Mouse (Mus musculus): Measurements from ENCODE around the gene Dab2ip.
A peak's percentile ranks its signal among the peaks of the same experiment; 100 is the strongest.

Gene Dab2ip

GRCm38 (mm10) chr2:35747371-35748035 is 189.4 kb downstream of the Dab2ip start:
- DNase-seq (ENCODE audit: low spot score in 2 of 2) = no peak

GRCm38 (mm10) chr2:35750533-35751141 is 192.6 kb downstream of the Dab2ip start:
- DNase-seq (ENCODE audit: low spot score in 2 of 2) = no peak

GRCm38 (mm10) chr2:35751781-35752505 is 193.9 kb downstream of the Dab2ip start:
- no peak for DNase-seq (ENCODE audit: low spot score in 2 of 2)

GRCm38 (mm10) chr2:35756467-35756866 is 198.4 kb downstream of the Dab2ip start:
- DNase-seq (ENCODE audit: low spot score in 2 of 2) = no peak

GRCm38 (mm10) chr2:35760352-35760751 is 202.3 kb downstream of the Dab2ip start:
- DNase-seq (ENCODE audit: low spot score in 2 of 2) = no peak

- no peak for DNase-seq (ENCODE audit: low spot score in 2 of 2)
Observed at GRCm38 (mm10) chr2:35760867-35761266, 202.8 kb downstream of the Dab2ip start.

GRCm38 (mm10) chr2:35761458-35761857 is 203.4 kb downstream of the Dab2ip start:
- DNase-seq (ENCODE audit: low spot score in 2 of 2) = no peak

GRCm38 (mm10) chr2:35763818-35764217 is 205.8 kb downstream of the Dab2ip start:
- no peak for DNase-seq (ENCODE audit: low spot score in 2 of 2)

GRCm38 (mm10) chr2:35764328-35764727 is 206.3 kb downstream of the Dab2ip start:
- no peak for DNase-seq (ENCODE audit: low spot score in 2 of 2)

- peak in 1 of 2 experiments; percentile 48 for DNase-seq (ENCODE audit: low spot score in 2 of 2)
Observed at GRCm38 (mm10) chr2:35767834-35768537, 209.9 kb downstream of the Dab2ip start.

- DNase-seq (ENCODE audit: low spot score in 2 of 2) = peak; percentile 54 to 70
Observed at GRCm38 (mm10) chr2:35768538-35769238, 210.6 kb downstream of the Dab2ip start.

GRCm38 (mm10) chr2:35769398-35769797 is 211.3 kb downstream of the Dab2ip start:
- no peak for DNase-seq (ENCODE audit: low spot score in 2 of 2)

GRCm38 (mm10) chr2:35770541-35770940 is 212.5 kb downstream of the Dab2ip start:
- no peak for DNase-seq (ENCODE audit: low spot score in 2 of 2)

GRCm38 (mm10) chr2:35775651-35776055 is 217.6 kb downstream of the Dab2ip start:
- peak in 1 of 2 experiments; percentile 25 for DNase-seq (ENCODE audit: low spot score in 2 of 2)

- DNase-seq (ENCODE audit: low spot score in 2 of 2) = peak in 1 of 2 experiments; percentile 46
Observed at GRCm38 (mm10) chr2:35776935-35777334, 218.9 kb downstream of the Dab2ip start.

- no peak for DNase-seq (ENCODE audit: low spot score in 2 of 2)
Observed at GRCm38 (mm10) chr2:35779266-35779665, 221.2 kb downstream of the Dab2ip start.
